Mouse (Mus musculus) bone marrow, adult 2 months (tissue): ENCODE measurements around the gene Cars2.
"Not testable (repeated sequence)": the region's sequence is repeated elsewhere in the genome, so short reads cannot be mapped to it uniquely, and the experiment has no call there.

ENCODE experiments used
- CTCF ChIP-seq: fragments of 200-500 bp; IDR thresholded peaks from 2 replicates; pipeline ENCODE4 v1.5.1; 2011; ENCODE audit warnings: low read length, control low read depth; ENCODE audit not compliant: control insufficient read depth, insufficient read depth
- POLR2A ChIP-seq: fragments of 200-500 bp; IDR thresholded peaks from 2 replicates; pipeline ENCODE4 v1.6.1; 2011; ENCODE audit warnings: low read depth, mild to moderate bottlenecking, control low read depth, low read length, borderline replicate concordance; ENCODE audit not compliant: control insufficient read depth

GRCm38 (mm10) chr8:11466528-11466927, 84.1 kb downstream of the Cars2 start:
- not testable (repeated sequence) for TF ChIP-seq CTCF, POLR2A
